Mouse (Mus musculus) neural tube, embryonic 13.5 days (tissue): Measurements from ENCODE around the gene Vti1a. TPM values are rescaled to one million over a fixed set of nuclear protein-coding genes. Genes with fewer than 3 reads are reported as not detected.

Experiments
- ATAC-seq: fragments of 200-750 bp; cut with Nextera tagmentation; 2 replicates; pipeline ENCODE4 v1.8.0; 2017; ENCODE audit warnings: low read depth, mild to moderate bottlenecking, moderate TSS enrichment, moderate library complexity
- H3K27ac ChIP-seq: fragments of 300-500 bp; sonication (generic); replicated peaks from 2 replicates; pipeline ENCODE4 v1.5.1; 2015; ENCODE audit warnings: moderate library complexity, mild to moderate bottlenecking, inconsistent platforms
- H3K27me3 ChIP-seq: fragments of 300-500 bp; sonication (generic); 2 replicates; pipeline ENCODE4 v1.6.1; 2015; ENCODE audit warnings: mild to moderate bottlenecking, inconsistent platforms
- H3K36me3 ChIP-seq: fragments of 300-500 bp; sonication (generic); 2 replicates; pipeline ENCODE4 v1.6.1; 2015; ENCODE audit warnings: mild to moderate bottlenecking, inconsistent platforms
- H3K4me1 ChIP-seq: fragments of 300-500 bp; sonication (generic); replicated peaks from 2 replicates; pipeline ENCODE4 v1.6.1; 2015; ENCODE audit warnings: inconsistent platforms
- H3K4me2 ChIP-seq: fragments of 300-500 bp; sonication (generic); 2 replicates; pipeline ENCODE4 v1.6.1; 2015; ENCODE audit warnings: inconsistent platforms, mild to moderate bottlenecking, moderate library complexity
- H3K4me3 ChIP-seq: fragments of 300-500 bp; sonication (generic); 2 replicates; pipeline ENCODE4 v1.5.1; 2015; ENCODE audit warnings: mild to moderate bottlenecking, inconsistent platforms
- H3K9ac ChIP-seq: fragments of 300-500 bp; sonication (generic); 2 replicates; pipeline ENCODE4 v1.6.1; 2015; ENCODE audit warnings: moderate library complexity, mild to moderate bottlenecking, inconsistent platforms
- H3K9me3 ChIP-seq: fragments of 300-500 bp; sonication (generic); 2 replicates; pipeline ENCODE4 v1.6.1; 2016; ENCODE audit warnings: inconsistent platforms
- WGBS: fragments of 180-500 bp; shearing (Covaris S2); methylation state at CpG from one replicate; pipeline ENCODE4 v1.1.7; 2015; 5-methylcytosine and 5-hydroxymethylcytosine counted together
- polyA plus RNA-seq: library from polyadenylated mRNA; unstranded; fragments of >200 nt; fragmentation: Nextera tagmentation; extraction: Ambion mirVana; gene quantifications from 2 replicates; pipeline ENCODE4 v1.2.1, GENCODE M21; 2015

The Vti1a gene
- polyA plus RNA-seq, 1 experiment from 2014 or later = 28.8 TPM

GRCm38 (mm10) chr19:55609806-55610205, 293.7 kb downstream of the Vti1a start:
- Histone ChIP-seq H3K9me3 (no peaks in the 10 kb centered on the region), H3K36me3 (no peaks in the 10 kb centered on the region), H3K27me3 (peaks cover 22% of the 10 kb centered on the region), H3K9ac (no peak overlapping the region), H3K4me3 (no peak overlapping the region), H3K4me2 (no peak overlapping the region), H3K27ac (no peak overlapping the region), H3K4me1 (no peaks in the 10 kb centered on the region; the same call in none of the 2 replicates)
- WGBS = 90% methylated on average over 3 of the region's 3 CpGs
- no peak for ATAC-seq

- H3K4me2 ChIP-seq = no peak overlapping the region
- H3K4me1 ChIP-seq = peaks cover 9% of the 10 kb centered on the region
- H3K9me3 ChIP-seq = no peaks in the 10 kb centered on the region
- H3K27ac ChIP-seq = no peak overlapping the region
- ATAC-seq = no peak
- H3K4me3 ChIP-seq = no peak overlapping the region
- H3K9ac ChIP-seq = no peak overlapping the region
- peaks cover 19% of the 10 kb centered on the region for H3K27me3 ChIP-seq
- H3K36me3 ChIP-seq = no peaks in the 10 kb centered on the region
- WGBS = 90% methylated on average over 5 of the region's 5 CpGs
Measured at GRCm38 (mm10) chr19:55615743-55616142, 299.6 kb downstream of the Vti1a start.

- 89% methylated on average over 7 of the region's 7 CpGs for WGBS
- H3K27ac ChIP-seq = no peak overlapping the region
- no peaks in the 10 kb centered on the region for H3K36me3 ChIP-seq
- no peak for ATAC-seq
- no peak overlapping the region for H3K9ac ChIP-seq
- H3K9me3 ChIP-seq = no peaks in the 10 kb centered on the region
- H3K4me2 ChIP-seq = no peak overlapping the region
- peaks cover 14% of the 10 kb centered on the region for H3K4me1 ChIP-seq
- H3K27me3 ChIP-seq = peaks cover 22% of the 10 kb centered on the region
- H3K4me3 ChIP-seq = no peak overlapping the region
Measured at GRCm38 (mm10) chr19:55616276-55616675, 300.2 kb downstream of the Vti1a start.

- H3K4me3 ChIP-seq = no peak overlapping the region
- H3K36me3 ChIP-seq = no peaks in the 10 kb centered on the region
Measured at GRCm38 (mm10) chr19:55616937-55617336, 300.8 kb downstream of the Vti1a start.

GRCm38 (mm10) chr19:55618546-55618945, 302.5 kb downstream of the Vti1a start:
- Histone ChIP-seq H3K4me3 (no peak overlapping the region), H3K27ac (no peak overlapping the region), H3K4me2 (no peak overlapping the region), H3K27me3 (peaks cover 30% of the 10 kb centered on the region), H3K9me3 (no peaks in the 10 kb centered on the region), H3K36me3 (no peaks in the 10 kb centered on the region), H3K4me1 (peaks cover 34% of the 10 kb centered on the region), H3K9ac (no peak overlapping the region)
- ATAC-seq = no peak
- 94% methylated on average over 7 of the region's 7 CpGs for WGBS

More at GRCm38 (mm10) chr19:55616937-55617336, 300.8 kb downstream of the Vti1a start:
- no peak for ATAC-seq
- no peak overlapping the region for H3K4me2 ChIP-seq
- H3K27ac ChIP-seq = no peak overlapping the region
- peaks cover 19% of the 10 kb centered on the region for H3K4me1 ChIP-seq
- WGBS = 93% methylated on average over 8 of the region's 8 CpGs
- no peak overlapping the region for H3K9ac ChIP-seq
- H3K9me3 ChIP-seq = no peaks in the 10 kb centered on the region
- H3K27me3 ChIP-seq = peaks cover 29% of the 10 kb centered on the region

GRCm38 (mm10) chr19:55620411-55621008, 304.4 kb downstream of the Vti1a start:
- Histone ChIP-seq H3K4me1 (peaks cover 43% of the 10 kb centered on the region), H3K27ac (no peak overlapping the region), H3K4me3 (no peak overlapping the region), H3K9me3 (no peaks in the 10 kb centered on the region), H3K9ac (no peak overlapping the region), H3K27me3 (peaks cover 34% of the 10 kb centered on the region), H3K36me3 (no peaks in the 10 kb centered on the region), H3K4me2 (no peak overlapping the region)
- ATAC-seq = no peak
- 38% methylated on average over 14 of the region's 14 CpGs for WGBS

GRCm38 (mm10) chr19:55621011-55621625, 305.0 kb downstream of the Vti1a start:
- ATAC-seq = no peak
- no peak overlapping the region for H3K27ac ChIP-seq
- H3K9ac ChIP-seq = no peak overlapping the region
- H3K9me3 ChIP-seq = no peaks in the 10 kb centered on the region
- peaks cover 40% of the 10 kb centered on the region for H3K27me3 ChIP-seq
- no peaks in the 10 kb centered on the region for H3K36me3 ChIP-seq
- H3K4me2 ChIP-seq = no peak overlapping the region
- peaks cover 45% of the 10 kb centered on the region for H3K4me1 ChIP-seq
- WGBS = 75% methylated on average over 12 of the region's 12 CpGs
- no peak overlapping the region for H3K4me3 ChIP-seq

- no peak for ATAC-seq
- 65% methylated on average over 18 of the region's 18 CpGs for WGBS
- H3K27ac ChIP-seq = no peak overlapping the region
Measured at GRCm38 (mm10) chr19:55622821-55623220, 306.7 kb downstream of the Vti1a start.

GRCm38 (mm10) chr19:55623605-55624004, 307.5 kb downstream of the Vti1a start:
- Histone ChIP-seq H3K4me3 (no peak overlapping the region), H3K27me3 (peaks cover 38% of the 10 kb centered on the region), H3K9me3 (no peaks in the 10 kb centered on the region), H3K9ac (no peak overlapping the region), H3K27ac (no peak overlapping the region), H3K4me2 (no peak overlapping the region), H3K4me1 (peaks cover 57% of the 10 kb centered on the region), H3K36me3 (no peaks in the 10 kb centered on the region)
- ATAC-seq = no peak
- 59% methylated on average over 13 of the region's 13 CpGs for WGBS

More at GRCm38 (mm10) chr19:55622821-55623220, 306.7 kb downstream of the Vti1a start:
- H3K4me3 ChIP-seq = no peak overlapping the region
- no peak overlapping the region for H3K4me2 ChIP-seq
- H3K9ac ChIP-seq = no peak overlapping the region
- H3K9me3 ChIP-seq = no peaks in the 10 kb centered on the region
- peaks cover 57% of the 10 kb centered on the region for H3K4me1 ChIP-seq
- H3K27me3 ChIP-seq = peaks cover 38% of the 10 kb centered on the region
- H3K36me3 ChIP-seq = no peaks in the 10 kb centered on the region

- peaks cover 42% of the 10 kb centered on the region for H3K4me1 ChIP-seq
- ATAC-seq = 0 out of 2 replicates have a peak, but pooled peaks have one; percentile 33
- no peak overlapping the region for H3K27ac ChIP-seq
Measured at GRCm38 (mm10) chr19:55626483-55626882, 310.4 kb downstream of the Vti1a start.

GRCm38 (mm10) chr19:55626952-55627351, 310.9 kb downstream of the Vti1a start:
- Histone ChIP-seq H3K27ac (no peak overlapping the region), H3K4me3 (no peak overlapping the region), H3K9ac (0 out of 2 replicates have a peak overlapping the region, but pooled peaks have one; percentile 31), H3K36me3 (no peaks in the 10 kb centered on the region), H3K4me2 (peak overlapping the region; percentile 42), H3K4me1 (peaks cover 38% of the 10 kb centered on the region), H3K27me3 (peaks cover 46% of the 10 kb centered on the region), H3K9me3 (no peaks in the 10 kb centered on the region)
- ATAC-seq = no peak
- 33% methylated on average over 12 of the region's 12 CpGs for WGBS

More at GRCm38 (mm10) chr19:55626483-55626882, 310.4 kb downstream of the Vti1a start:
- Histone ChIP-seq H3K9ac (0 out of 2 replicates have a peak overlapping the region, but pooled peaks have one; percentile 31), H3K4me2 (peak overlapping the region; percentile 42), H3K36me3 (no peaks in the 10 kb centered on the region), H3K9me3 (no peaks in the 10 kb centered on the region), H3K27me3 (peaks cover 47% of the 10 kb centered on the region), H3K4me3 (no peak overlapping the region)
- WGBS = 27% methylated on average over 16 of the region's 16 CpGs

- Histone ChIP-seq H3K27ac (no peak overlapping the region), H3K9ac (no peak overlapping the region), H3K4me2 (no peak overlapping the region), H3K27me3 (peaks cover 68% of the 10 kb centered on the region), H3K4me1 (peaks cover 7% of the 10 kb centered on the region; the same call in 1 of the 2 replicates), H3K36me3 (no peaks in the 10 kb centered on the region), H3K4me3 (no peak overlapping the region), H3K9me3 (no peaks in the 10 kb centered on the region)
- WGBS = 29% methylated on average over 15 of the region's 15 CpGs
- ATAC-seq = peak; percentile 65; the same call in 1 of the 2 replicates
Measured at GRCm38 (mm10) chr19:55635488-55635887, 319.4 kb downstream of the Vti1a start.
